Mouse (Mus musculus): ENCODE measurements around the gene Litaf. TPM values are rescaled to one million over a fixed set of nuclear protein-coding genes. Genes with fewer than 3 reads are reported as not detected.

Gene Litaf
- polyA plus RNA-seq, 1 experiment from 2014 or later: 71.6 TPM

DNA sequence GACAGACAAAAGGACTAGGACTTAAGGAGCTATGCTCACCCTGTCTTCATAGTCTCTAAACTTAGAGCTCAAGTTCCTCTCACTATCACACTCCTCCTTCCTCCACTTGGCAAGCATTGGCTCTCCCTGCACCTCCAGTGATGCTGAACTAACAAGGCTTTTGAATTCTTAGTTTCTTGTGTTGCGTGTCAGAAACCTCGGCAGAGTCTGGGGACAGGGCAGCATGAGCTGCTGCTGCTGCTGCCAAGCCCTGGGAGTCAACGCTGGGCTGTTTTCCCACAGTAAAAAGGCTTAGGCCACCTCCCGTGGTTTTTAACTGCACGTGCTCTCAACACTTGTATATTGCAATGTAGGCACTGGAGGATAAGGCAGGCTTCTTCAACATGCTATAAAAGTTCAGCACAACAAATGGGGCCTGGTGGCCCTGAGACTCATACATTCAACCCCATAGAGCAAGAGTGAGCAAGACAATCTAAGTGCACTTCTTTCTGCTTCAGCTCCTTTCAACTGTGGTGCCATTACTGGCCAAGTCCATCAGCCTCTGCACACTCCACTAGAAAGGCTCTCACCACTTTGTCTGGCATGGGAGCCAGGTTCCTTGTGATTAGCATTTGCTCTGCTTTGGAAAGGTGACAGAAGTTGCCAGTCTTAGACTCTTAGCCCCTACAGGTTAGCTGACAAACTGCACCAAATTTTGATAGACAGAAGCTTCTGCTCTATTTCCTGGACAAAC lies 21.1 kb upstream of the Litaf start:
- DNase-seq (ENCODE audit: low spot score) (no peak), ATAC-seq (ENCODE audit: low FRiP score) (no peak)
- no peak overlapping the region for H3K4me3 ChIP-seq (ENCODE audit: low read depth, low read length)
- no peak overlapping the region for H3K4me2 ChIP-seq (replicated peaks; ENCODE audit: low read depth, low read length)
- H3K9me3 ChIP-seq (ENCODE audit: control insufficient read depth, low read length): no peaks in the 10 kb centered on the region
- peaks cover 15% of the 10 kb centered on the region; the same call in 1 of the 2 replicates for H3K36me3 ChIP-seq (ENCODE audit: control insufficient read depth, insufficient read depth, low read length)
- no peak overlapping the region for H3K9ac ChIP-seq (ENCODE audit: low read depth, low read length)
- H3K27me3 ChIP-seq (ENCODE audit: control insufficient read depth, insufficient read depth, low read length): no peaks in the 10 kb centered on the region
- H3K27ac ChIP-seq (ENCODE audit: low read depth, low read length): no peak overlapping the region
- H3K4me1 ChIP-seq (replicated peaks; ENCODE audit: control insufficient read depth, insufficient read depth, low read length): no peaks in the 10 kb centered on the region
- WGBS: 66% methylated on average over 5 of the region's 5 CpGs

DNA sequence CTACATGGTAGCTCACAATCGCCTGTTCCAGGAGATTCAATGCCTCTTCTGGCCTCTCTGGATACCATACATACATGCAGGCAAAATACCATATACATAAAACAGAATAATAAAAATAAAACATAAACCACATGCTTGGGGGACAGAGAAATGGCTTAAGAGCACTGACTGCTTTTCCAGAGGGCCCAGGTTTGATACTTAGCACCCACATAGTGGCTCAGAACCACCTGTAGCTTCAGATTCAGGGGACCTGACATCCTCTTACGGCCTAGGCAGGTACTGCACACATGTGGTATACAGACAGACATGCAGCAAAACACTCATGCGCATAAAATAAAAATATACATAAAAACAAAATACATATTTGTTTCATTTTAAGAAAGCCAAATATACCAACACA lies 20.3 kb upstream of the Litaf start:
- ATAC-seq (ENCODE audit: low FRiP score) (no peak), DNase-seq (ENCODE audit: low spot score) (no peak)
- Histone ChIP-seq H3K9me3 (ENCODE audit: control insufficient read depth, low read length) (no peaks in the 10 kb centered on the region), H3K4me1 (replicated peaks; ENCODE audit: control insufficient read depth, insufficient read depth, low read length) (no peaks in the 10 kb centered on the region), H3K27me3 (ENCODE audit: control insufficient read depth, insufficient read depth, low read length) (no peaks in the 10 kb centered on the region), H3K4me3 (ENCODE audit: low read depth, low read length) (no peak overlapping the region), H3K36me3 (ENCODE audit: control insufficient read depth, insufficient read depth, low read length) (peaks cover 15% of the 10 kb centered on the region; the same call in 1 of the 2 replicates), H3K4me2 (replicated peaks; ENCODE audit: low read depth, low read length) (no peak overlapping the region), H3K27ac (ENCODE audit: low read depth, low read length) (no peak overlapping the region), H3K9ac (ENCODE audit: low read depth, low read length) (no peak overlapping the region)
- WGBS: 95% methylated on average over 3 of the region's 3 CpGs

DNA sequence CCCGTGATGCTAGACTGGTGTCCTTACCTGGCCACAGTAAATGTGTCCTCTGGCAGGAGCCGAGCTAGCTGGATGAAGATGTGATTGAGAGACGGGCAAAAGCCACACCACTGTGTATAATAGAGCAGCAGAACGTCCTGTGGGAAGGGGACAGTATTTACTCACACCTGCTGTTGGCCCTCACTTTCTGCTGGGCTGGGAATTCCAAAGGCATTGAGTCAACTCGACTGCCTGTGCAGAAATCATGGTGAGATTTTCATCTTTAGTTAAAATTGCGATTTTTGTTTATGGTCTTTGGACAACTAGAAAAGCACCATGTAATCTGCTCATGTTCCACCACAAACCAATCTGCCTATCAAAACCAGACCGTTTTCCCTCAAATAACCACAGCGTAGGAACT lies 18.2 kb upstream of the Litaf start:
- no peaks in the 10 kb centered on the region for H3K27me3 ChIP-seq (ENCODE audit: control insufficient read depth, insufficient read depth, low read length)

DNA sequence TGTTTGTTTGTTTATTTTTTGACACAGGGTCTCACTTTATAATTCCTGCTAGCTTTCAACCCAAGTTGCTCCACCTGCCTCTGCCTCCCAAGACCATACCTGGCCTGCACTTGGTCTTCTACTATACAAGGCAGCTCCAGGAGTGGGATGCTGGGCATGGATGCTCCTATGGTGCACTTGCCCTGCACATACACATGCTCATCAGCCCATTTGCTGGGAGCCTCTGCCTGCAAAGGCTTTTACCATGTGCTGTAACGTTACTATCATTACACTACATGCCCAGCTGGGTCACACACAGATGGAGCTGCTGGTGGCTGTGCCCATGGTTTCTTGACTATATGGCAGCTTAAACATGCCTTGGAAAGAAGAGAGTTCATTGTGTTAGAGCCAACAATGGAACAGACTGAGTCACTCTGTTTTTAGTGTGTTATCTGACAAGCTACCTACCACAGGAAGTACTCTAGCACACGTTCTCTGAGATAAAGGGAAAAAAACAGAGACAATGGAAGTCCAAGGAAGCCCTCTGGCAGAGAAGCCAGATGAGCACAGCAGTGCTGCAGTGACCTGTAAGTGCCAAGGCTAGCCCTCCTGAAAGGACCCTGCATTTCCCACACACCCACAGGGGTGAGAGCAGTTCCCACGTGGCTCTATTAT lies 12.4 kb upstream of the Litaf start:
- H3K36me3 ChIP-seq (ENCODE audit: control insufficient read depth, insufficient read depth, low read length): peaks cover 10% of the 10 kb centered on the region
- WGBS: 85% methylated on average over 3 of the region's 3 CpGs
- no peak overlapping the region for H3K4me2 ChIP-seq (replicated peaks; ENCODE audit: low read depth, low read length)
- DNase-seq (ENCODE audit: low spot score) (no peak), ATAC-seq (ENCODE audit: low FRiP score) (no peak)
- no peak overlapping the region for H3K27ac ChIP-seq (ENCODE audit: low read depth, low read length)
- H3K4me1 ChIP-seq (replicated peaks; ENCODE audit: control insufficient read depth, insufficient read depth, low read length): no peaks in the 10 kb centered on the region; the same call in 1 of the 2 replicates
- no peak overlapping the region for H3K9ac ChIP-seq (ENCODE audit: low read depth, low read length)
- no peaks in the 10 kb centered on the region for H3K9me3 ChIP-seq (ENCODE audit: control insufficient read depth, low read length)
- H3K27me3 ChIP-seq (ENCODE audit: control insufficient read depth, insufficient read depth, low read length): no peaks in the 10 kb centered on the region
- no peak overlapping the region for H3K4me3 ChIP-seq (ENCODE audit: low read depth, low read length)

More for the DNA sequence above, 18.2 kb upstream of the Litaf start:
- H3K9me3 ChIP-seq (ENCODE audit: control insufficient read depth, low read length): no peaks in the 10 kb centered on the region
- no peaks in the 10 kb centered on the region; the same call in 1 of the 2 replicates for H3K4me1 ChIP-seq (replicated peaks; ENCODE audit: control insufficient read depth, insufficient read depth, low read length)
- H3K27ac ChIP-seq (ENCODE audit: low read depth, low read length): no peak overlapping the region
- H3K4me3 ChIP-seq (ENCODE audit: low read depth, low read length): no peak overlapping the region
- WGBS: 92% methylated on average over 8 of the region's 8 CpGs
- ATAC-seq (ENCODE audit: low FRiP score) (no peak), DNase-seq (ENCODE audit: low spot score) (no peak)
- H3K4me2 ChIP-seq (replicated peaks; ENCODE audit: low read depth, low read length): no peak overlapping the region
- H3K36me3 ChIP-seq (ENCODE audit: control insufficient read depth, insufficient read depth, low read length): peaks cover 14% of the 10 kb centered on the region; the same call in 1 of the 2 replicates
- H3K9ac ChIP-seq (ENCODE audit: low read depth, low read length): no peak overlapping the region

DNA sequence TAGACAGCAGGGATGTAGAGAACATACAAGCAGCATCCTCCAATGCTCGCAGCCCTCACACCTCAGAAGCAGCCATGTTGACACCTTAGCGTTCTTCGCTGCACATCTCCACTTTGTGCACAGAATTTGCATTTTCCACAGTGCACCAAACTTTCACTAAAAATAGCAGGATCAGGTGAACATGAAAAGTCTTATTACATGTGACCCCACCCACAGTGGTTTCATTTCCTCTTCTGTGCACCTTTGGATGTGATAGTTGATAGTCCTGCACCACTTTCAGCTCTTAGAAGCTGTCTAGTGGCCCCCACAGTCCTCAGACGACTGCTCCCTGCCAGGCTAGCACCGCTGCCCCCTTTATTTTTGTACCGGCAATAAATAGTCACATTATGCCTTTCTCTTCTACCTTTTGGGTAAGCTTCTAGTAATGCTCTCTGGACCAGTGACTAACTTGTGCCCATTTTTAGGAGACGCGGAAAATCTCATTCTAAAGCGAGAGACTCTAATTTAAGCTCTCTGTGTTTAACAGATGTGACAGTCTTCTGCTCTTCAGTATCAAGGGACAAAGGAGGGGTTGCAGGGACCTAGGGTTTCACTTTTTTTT lies 11.7 kb upstream of the Litaf start:
- WGBS: 96% methylated on average over 9 of the region's 9 CpGs

DNA sequence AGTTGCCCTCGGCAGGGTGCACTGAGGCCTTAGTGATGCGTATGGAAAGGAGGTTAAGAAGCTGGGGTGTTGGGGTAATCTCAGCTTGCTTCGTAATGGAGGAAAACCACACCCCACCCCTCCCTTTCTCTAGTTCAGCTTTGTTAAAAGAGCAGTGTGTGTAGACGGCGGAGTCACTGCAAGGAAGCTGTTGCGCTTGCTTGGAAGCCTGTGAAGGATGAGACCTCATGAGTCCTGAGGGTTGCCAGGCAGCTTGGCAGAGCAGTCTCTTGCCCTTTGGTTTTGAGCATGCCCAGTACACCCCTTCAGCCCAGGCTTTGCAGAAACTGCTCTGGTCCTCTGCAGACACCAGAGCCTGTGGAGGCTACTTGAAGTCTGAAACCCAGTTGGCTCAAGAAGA lies 7.1 kb upstream of the Litaf start:
- H3K27ac ChIP-seq (ENCODE audit: low read depth, low read length): no peak overlapping the region
- peaks cover 11% of the 10 kb centered on the region for H3K36me3 ChIP-seq (ENCODE audit: control insufficient read depth, insufficient read depth, low read length)
- H3K4me2 ChIP-seq (replicated peaks; ENCODE audit: low read depth, low read length): no peak overlapping the region
- DNase-seq (ENCODE audit: low spot score): no peak
- WGBS: 86% methylated on average over 6 of the region's 6 CpGs
- H3K27me3 ChIP-seq (ENCODE audit: control insufficient read depth, insufficient read depth, low read length): no peaks in the 10 kb centered on the region
- H3K4me3 ChIP-seq (ENCODE audit: low read depth, low read length): no peak overlapping the region
- no peaks in the 10 kb centered on the region for H3K9me3 ChIP-seq (ENCODE audit: control insufficient read depth, low read length)
- no peak for ATAC-seq (ENCODE audit: low FRiP score)
- H3K4me1 ChIP-seq (replicated peaks; ENCODE audit: control insufficient read depth, insufficient read depth, low read length): peaks cover 6% of the 10 kb centered on the region
- H3K9ac ChIP-seq (ENCODE audit: low read depth, low read length): no peak overlapping the region

More for the DNA sequence above, 11.7 kb upstream of the Litaf start:
- Histone ChIP-seq H3K4me3 (ENCODE audit: low read depth, low read length) (no peak overlapping the region), H3K9me3 (ENCODE audit: control insufficient read depth, low read length) (no peaks in the 10 kb centered on the region), H3K27ac (ENCODE audit: low read depth, low read length) (no peak overlapping the region), H3K36me3 (ENCODE audit: control insufficient read depth, insufficient read depth, low read length) (peaks cover 6% of the 10 kb centered on the region), H3K4me2 (replicated peaks; ENCODE audit: low read depth, low read length) (no peak overlapping the region), H3K27me3 (ENCODE audit: control insufficient read depth, insufficient read depth, low read length) (no peaks in the 10 kb centered on the region), H3K4me1 (replicated peaks; ENCODE audit: control insufficient read depth, insufficient read depth, low read length) (no peaks in the 10 kb centered on the region; the same call in 1 of the 2 replicates), H3K9ac (ENCODE audit: low read depth, low read length) (no peak overlapping the region)
- no peak for ATAC-seq (ENCODE audit: low FRiP score)
- no peak for DNase-seq (ENCODE audit: low spot score)

DNA sequence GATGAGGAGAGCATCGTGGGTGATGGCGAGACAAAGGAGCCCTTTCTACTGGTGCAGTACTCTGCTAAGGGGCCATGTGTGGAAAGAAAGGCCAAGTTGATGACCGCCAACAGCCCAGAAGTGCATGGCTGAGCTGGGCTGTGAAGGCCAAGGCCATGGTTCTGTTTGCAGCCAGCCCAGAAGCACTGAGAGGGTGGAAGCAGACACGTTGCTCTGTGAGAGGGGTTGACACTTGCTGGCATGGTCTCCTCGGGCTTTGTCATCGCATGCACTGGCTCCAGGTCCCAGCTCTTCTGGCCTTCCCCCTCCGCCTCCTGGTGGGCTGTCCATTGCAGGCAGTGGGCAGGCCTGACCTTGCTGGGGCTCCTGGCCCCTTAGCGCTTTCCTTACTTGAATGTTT lies 6.5 kb upstream of the Litaf start:
- 87% methylated on average over 8 of the region's 8 CpGs for WGBS
- Histone ChIP-seq H3K9ac (ENCODE audit: low read depth, low read length) (no peak overlapping the region), H3K4me1 (replicated peaks; ENCODE audit: control insufficient read depth, insufficient read depth, low read length) (peaks cover 8% of the 10 kb centered on the region), H3K9me3 (ENCODE audit: control insufficient read depth, low read length) (no peaks in the 10 kb centered on the region), H3K4me2 (replicated peaks; ENCODE audit: low read depth, low read length) (no peak overlapping the region), H3K36me3 (ENCODE audit: control insufficient read depth, insufficient read depth, low read length) (peaks cover 11% of the 10 kb centered on the region), H3K27ac (ENCODE audit: low read depth, low read length) (no peak overlapping the region), H3K4me3 (ENCODE audit: low read depth, low read length) (no peak overlapping the region), H3K27me3 (ENCODE audit: control insufficient read depth, insufficient read depth, low read length) (no peaks in the 10 kb centered on the region)
- no peak for ATAC-seq (ENCODE audit: low FRiP score)
- no peak for DNase-seq (ENCODE audit: low spot score)

DNA sequence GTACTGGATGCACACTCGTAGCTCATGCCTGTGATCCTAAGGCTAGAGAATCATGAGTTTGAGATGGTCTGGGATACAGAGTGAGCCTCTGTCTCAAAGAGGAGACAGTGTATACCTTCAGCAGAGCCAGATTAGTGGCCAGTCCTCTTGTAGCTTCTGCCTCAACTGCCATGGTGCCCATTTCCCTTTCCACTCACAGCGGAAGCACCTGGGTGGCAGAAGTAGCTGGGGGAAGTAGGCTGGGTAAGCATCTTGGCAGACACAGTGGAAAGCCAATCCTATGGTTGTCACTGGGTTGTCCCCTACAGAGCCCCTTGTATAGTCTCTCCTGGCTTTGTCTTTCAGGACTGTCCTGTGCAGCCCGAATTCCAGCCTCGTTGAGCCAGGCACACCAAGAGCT lies 5.9 kb upstream of the Litaf start:
- Histone ChIP-seq H3K4me3 (ENCODE audit: low read depth, low read length) (no peak overlapping the region), H3K9ac (ENCODE audit: low read depth, low read length) (no peak overlapping the region), H3K4me1 (replicated peaks; ENCODE audit: control insufficient read depth, insufficient read depth, low read length) (peaks cover 8% of the 10 kb centered on the region), H3K4me2 (replicated peaks; ENCODE audit: low read depth, low read length) (no peak overlapping the region), H3K27me3 (ENCODE audit: control insufficient read depth, insufficient read depth, low read length) (no peaks in the 10 kb centered on the region), H3K9me3 (ENCODE audit: control insufficient read depth, low read length) (no peaks in the 10 kb centered on the region), H3K27ac (ENCODE audit: low read depth, low read length) (no peak overlapping the region), H3K36me3 (ENCODE audit: control insufficient read depth, insufficient read depth, low read length) (peaks cover 11% of the 10 kb centered on the region)
- DNase-seq (ENCODE audit: low spot score) (no peak), ATAC-seq (ENCODE audit: low FRiP score) (no peak)
- WGBS: 93% methylated on average over 4 of the region's 4 CpGs
